Mouse (Mus musculus) left cerebral cortex, postnatal 25 days (tissue): Measurements from ENCODE around the gene Zbtb22. TPM values are rescaled to one million over a fixed set of nuclear protein-coding genes. Genes with fewer than 3 reads are reported as not detected.
"Not testable (repeated sequence)": the region's sequence is repeated elsewhere in the genome, so short reads cannot be mapped to it uniquely, and the experiment has no call there.

Experiments
- DNase-seq, 2 experiments: peaks; one replicate each; pipeline ENCODE4 v3.0.0; 2022; ENCODE audit warnings: low spot score in 2 of 2, mixed read lengths in 1 of 2
- intact Hi-C: fragments of 180-260 bp; cut with DNase I; formaldehyde crosslinking; loops from one replicate; pipeline ENCODE4 v1.15.1; 2025
- total RNA-seq, 2 experiments: library from RNA; stranded (reverse); gene quantifications; 2 replicates each; pipeline ENCODE4 v1.2.3; 2021

Gene Zbtb22
- 10 to 100 TPM; 28.1 to 32.1 TPM for total RNA-seq

DNA sequence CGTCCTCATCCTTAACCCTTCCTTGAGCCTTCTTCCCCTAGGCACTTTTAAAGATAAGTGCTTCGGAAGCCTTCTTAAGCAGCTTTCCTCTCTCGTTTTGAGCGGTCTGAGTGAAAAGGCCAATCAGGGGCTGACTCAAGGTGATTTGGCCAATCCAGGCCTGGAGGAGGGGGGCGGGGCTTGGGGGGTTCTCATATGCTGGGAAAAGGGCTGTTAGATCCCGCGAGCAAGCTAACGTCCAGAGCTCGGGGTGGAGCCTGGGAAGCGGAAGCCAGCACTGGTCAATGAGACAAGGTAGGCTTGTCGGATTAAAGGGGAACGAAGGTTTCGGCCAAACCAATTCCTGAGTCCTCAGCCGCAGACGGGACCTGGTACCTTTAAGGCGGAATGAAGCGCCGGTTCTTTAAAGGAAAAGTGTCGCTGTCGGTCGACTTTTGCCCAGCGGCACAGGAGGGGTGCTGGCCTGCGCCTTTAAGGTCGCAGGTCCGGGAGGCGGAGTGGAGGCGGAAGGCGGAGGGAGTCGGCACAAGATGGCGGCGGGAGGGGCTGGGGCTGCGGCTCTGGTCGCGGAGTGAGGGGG lies at the start of gene Zbtb22, which contains the start of gene Tapbp:
Gene Zbtb22 (plus strand): TSS at position 234 of the 580 bp plus-strand sequence.
Gene Tapbp (plus strand): TSS at position 229 of the 580 bp plus-strand sequence.
- peak; percentile 97 to 99 for DNase-seq
- intact Hi-C loops: no loop called here

DNA sequence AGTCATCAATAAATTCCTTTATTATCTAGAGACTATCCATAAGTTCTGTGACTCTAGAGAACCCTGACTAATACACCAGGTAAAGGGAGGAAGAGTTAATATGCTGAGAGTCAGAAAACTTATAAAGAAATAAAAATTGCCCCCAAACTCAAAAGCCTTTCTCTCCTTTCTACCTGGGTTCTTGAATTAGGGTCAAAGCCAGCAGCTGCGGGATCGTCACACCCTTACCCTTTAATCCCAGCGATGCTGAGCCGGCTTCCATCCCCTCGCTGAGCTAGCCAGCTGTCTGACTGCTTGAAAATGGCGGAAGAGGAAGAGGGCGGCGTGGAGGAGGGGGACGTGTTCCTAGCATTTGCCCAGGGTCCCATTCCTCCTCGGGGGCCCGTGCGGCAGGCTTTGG lies 42.2 kb upstream of the Zbtb22 start, which contains the start of gene Gm7029:
Gene Gm7029 (plus strand): TSS at position 301 of the 400 bp plus-strand sequence.
- intact Hi-C loops, DNase-seq: not testable (repeated sequence)

DNA sequence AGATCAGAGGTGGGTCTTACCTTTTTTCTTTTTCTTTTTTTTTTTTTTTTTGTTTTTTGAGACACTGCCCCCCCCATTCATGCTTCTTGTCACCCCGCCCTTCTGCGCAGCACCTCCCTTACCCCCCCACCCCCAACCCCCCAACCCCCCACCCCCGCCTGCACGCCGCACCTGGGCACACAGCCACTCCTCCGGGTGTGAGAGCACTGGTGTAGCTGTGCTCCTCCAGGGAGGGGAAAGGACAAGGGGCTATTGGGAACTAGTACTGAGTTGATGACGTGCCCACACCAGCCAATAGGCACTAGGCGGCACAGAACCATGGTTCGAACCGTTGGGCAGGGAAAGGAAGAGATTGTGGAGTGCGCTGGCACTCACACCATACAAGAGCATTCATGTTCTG lies 41.3 kb upstream of the Zbtb22 start:
- no peak for DNase-seq
- intact Hi-C loops: no loop called here

DNA sequence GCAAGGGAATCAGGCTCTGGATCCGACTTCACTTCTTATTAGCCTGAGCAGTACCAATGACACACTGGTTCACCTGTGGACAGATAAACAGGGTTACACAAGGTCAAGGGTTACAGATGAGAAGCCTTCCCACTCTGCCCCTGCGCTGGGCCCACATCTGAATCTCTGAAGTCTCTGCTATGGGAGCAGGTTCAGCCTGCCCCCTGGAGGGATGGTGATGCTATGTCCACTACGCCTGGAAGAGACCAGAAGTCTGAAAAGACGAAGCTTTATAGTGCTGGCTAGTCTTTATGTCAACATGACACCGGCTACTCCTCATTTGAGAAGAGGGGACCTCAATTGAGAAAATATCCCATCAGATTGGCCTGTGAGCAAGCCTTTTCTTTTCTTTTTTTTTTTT lies 39.9 kb upstream of the Zbtb22 start:
- intact Hi-C loops, DNase-seq: not testable (repeated sequence)

DNA sequence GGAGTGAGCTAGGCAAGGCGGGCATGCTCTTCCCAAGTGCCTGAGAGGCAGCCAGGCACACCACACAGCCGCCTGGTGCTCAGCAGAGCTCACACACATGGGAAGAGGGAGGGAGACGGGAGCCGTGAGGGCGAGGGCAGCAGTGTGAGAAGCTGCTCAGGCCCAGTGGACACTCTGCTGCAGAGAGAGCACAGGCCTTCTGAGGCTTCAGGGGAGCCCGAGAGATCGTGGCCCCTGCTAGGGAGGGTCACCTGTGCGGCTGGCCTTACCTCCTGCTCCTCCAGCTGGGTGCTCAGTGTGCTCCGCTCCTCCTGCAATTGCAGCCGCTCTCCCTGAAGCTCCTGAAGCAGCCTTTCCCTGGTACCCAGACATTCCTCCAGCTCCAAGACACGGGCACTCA lies 31.4 kb upstream of the Zbtb22 start:
- intact Hi-C loops, DNase-seq: not testable (repeated sequence)

DNA sequence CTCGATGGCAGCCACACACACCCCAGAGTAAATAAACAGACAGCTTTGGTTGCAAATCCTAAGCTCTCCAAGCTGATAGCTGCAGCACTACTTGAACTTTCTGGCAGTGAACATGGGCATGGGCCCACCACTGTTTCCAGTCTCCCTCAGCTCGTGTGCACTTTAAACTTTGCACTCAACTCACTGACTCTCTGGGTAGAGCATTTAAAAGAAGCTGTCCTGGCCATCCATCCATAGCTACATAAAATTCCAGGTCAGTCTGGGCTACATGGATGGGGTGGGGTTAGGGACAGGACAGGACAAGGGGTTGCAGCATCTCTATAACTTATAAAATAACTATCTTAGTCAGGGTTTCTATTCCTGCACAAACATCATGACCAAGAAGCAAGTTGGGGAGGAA lies 27.9 kb upstream of the Zbtb22 start:
- intact Hi-C loops, DNase-seq: not testable (repeated sequence)

DNA sequence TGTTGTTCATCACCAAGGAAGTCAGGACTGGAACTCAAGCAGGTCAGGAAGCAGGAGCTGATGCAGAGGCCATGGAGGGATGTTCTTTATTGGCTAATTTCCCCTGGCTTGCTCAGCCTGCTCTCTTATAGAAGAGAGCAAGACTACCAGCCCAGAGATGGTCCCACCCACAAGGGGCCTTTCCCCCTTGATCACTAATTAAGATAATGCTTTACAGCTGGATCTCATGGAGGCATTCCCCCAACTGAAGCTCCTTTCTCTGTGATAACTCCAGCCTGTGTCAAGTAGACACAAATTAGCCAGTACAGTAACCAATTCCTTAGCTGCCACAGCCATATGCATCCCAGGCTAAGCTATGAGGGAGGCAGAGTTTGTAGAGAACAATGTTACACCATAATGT lies 27.5 kb upstream of the Zbtb22 start:
- DNase-seq, intact Hi-C loops: not testable (repeated sequence)

DNA sequence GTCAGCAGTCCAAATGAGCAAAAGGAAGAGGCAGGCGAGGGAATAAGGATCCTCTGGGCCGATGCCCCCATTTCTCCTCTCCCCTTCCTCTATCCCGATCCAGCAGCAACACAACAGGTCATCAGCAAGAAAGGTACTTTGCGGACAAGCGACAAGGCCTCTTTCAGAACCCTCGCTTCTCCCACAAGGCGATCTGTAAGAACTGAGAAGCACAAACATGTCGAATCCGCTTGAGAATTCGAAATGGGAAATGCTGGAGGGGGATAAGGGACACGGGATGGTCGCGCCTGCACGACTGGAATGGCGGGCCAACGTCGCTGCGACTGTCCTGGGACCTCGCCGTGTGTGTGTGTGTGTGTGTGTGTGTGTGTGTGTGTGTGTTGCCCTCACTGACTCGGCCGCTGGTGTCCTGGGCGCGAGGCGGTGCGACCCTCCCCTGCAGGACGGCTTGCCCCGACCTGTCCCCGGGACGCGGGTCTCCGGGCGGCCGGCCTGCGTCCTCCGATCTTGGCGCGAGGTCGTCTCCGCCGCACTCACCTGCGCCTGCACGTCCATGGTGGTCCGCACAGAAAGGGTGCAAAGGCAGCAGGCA lies 25.7 kb upstream of the Zbtb22 start:
- DNase-seq, intact Hi-C loops: not testable (repeated sequence)

DNA sequence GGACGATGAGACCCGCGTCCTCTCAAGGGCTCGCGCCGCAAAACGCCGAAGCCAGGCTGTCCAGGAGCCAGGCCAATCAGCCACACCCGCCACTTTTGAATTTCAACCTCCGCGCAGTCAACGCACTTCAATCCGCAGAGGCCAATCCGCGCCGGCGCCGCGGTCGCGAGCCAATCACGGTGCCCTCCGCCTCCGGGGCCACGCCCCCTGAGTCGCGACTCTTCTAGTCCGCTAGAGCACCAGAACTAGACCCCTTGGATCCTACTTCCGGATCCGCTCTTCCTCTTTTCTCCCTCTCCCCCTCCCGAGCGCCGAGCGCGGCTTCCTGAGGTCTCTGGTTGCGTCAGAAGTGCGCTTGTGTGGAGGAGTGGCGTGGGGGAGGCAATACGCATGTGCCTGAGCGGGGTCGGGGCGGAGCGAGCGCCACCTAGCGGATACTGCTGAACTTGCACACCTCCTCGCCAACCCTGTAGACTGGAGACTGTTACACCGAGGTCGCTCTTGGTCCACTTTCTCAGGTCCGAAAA lies 25.1 kb upstream of the Zbtb22 start, which contains the start of gene Kifc1:
Gene Kifc1 (minus strand): TSS at position 129 of the 527 bp plus-strand sequence.
- intact Hi-C loops: no loop called here
- DNase-seq: peak; percentile 99 to 100

DNA sequence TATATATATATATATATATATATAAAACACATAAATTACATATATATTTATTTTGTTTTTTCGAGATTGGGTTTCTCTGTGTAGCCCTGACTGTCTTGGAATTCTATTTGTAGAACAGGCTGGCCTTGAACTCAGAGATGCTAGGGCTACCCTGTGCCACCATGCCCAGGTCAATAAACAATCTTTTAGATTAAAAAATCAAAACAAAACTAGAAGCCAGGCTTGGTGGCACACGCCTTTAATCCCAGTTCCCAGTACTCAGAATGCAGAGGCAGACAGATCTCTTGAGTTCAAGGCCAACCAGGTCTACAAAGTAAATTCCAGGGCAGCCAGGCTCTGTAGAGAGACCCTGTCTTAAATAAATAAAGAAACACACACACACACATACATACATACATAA lies 24.3 kb upstream of the Zbtb22 start:
- no peak for DNase-seq
- intact Hi-C loops: no loop called here

DNA sequence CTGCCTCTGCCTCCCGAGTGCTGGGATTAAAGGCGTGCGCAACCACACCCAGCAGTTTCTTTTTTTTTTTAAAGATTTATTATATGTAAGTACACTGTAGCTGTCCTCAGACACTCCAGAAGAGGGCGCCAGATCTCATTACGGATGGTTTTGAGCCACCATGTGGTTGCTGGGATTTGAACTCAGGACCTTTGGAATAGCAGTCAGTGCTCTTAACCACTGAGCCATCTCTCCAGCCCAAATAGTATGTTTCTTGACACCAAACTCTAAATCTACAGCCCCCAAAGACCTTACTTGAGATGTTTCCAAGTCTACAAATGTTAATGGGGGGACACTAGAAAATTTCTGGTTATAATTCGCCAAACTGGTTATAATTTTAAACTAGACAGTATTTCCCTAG lies 23.8 kb upstream of the Zbtb22 start:
- intact Hi-C loops: not testable (repeated sequence)

DNA sequence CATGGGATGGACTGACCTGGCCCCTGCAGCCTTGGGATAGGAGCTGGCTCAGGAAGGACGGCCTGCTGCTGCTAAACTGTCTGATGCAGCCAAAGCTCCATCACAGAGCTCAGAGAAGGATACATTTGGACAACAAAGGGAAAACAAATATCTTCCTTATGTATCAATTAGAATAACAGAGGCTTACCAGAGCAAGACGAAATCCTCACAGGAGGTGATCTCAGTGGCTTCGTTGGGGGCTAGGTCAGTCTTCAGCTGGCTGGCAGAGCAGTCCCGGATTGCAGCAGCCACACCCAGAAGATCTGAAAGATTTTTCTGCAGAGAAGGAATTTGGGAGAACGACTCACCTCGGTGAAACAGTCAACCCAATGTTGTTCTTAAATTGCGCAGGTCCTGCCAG lies 23.3 kb upstream of the Zbtb22 start:
- intact Hi-C loops: no loop called here

More for the DNA sequence above, 23.8 kb upstream of the Zbtb22 start:
- DNase-seq: not testable (repeated sequence)

DNA sequence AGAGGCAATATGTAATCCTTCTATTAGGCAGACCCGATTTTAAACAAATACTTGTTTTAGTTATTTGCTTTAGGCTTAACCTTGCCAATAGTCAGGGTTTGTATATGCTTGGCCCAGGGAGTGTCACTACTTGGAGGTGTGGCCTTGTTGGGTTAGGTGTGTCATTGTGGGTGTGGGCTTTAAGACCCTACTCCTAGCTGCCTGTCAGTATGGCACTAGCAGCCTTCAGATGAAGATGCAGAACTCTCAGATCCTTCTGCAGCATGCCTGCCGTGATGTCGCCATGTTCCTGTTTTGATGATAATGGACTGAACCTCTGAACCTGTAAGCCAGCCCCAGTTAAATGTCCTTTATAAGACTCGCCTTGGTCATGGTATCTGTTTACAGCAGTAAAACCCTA lies 22.7 kb upstream of the Zbtb22 start:
- DNase-seq, intact Hi-C loops: not testable (repeated sequence)

More for the DNA sequence above, 23.3 kb upstream of the Zbtb22 start:
- no peak for DNase-seq

DNA sequence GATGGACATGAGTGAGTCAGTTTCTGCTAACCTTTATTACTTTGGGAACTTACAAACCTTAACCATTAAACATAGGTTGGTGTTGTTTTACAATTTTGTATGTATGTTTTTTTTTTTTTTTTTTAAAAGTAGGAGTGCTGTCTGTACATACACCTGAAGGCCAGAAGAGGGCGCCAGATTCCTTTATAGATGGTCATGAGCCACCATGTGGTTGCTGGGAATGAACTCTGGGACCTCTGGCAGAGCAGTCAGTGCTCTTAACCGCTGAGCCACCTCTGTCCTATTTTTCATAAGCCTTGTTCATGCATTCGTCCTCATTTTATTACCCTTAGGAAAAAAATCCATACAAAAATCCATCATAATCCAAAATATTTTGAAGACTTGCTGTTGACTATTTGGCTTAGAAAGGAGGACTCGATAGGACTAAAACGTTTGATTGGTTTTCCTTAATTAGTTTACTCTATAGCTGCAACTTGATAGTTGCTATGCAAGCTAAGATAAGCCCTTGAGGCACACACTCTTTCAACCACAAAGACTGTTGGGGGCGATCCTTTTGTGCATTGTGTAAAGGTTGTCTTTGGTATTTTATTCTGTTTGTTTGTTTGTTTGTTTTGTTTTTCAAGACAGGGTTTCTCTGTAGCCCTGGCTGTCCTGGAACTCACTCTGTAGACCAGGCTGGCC lies 18.4 kb upstream of the Zbtb22 start:
- intact Hi-C loops: no loop called here
- DNase-seq: no peak

DNA sequence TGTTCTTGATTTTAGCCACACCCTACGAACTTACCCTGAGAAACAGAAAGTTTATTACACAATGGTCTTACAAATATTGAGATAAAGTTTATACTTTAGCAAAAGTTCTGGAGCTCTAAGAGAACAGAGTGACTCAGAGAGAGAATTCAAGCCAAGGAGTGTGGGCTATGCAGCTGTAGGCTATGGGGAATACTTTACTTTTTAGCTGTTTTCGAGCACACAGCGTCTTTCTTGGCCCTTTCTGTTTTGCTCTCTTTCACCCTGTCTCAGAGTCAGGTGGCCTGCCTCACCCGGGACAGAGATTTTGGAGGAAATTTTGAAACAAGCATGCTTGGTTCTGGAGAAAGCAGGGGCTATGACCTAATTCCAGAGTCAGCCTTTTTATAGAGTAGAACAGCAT lies 17.5 kb upstream of the Zbtb22 start:
- DNase-seq, intact Hi-C loops: not testable (repeated sequence)

DNA sequence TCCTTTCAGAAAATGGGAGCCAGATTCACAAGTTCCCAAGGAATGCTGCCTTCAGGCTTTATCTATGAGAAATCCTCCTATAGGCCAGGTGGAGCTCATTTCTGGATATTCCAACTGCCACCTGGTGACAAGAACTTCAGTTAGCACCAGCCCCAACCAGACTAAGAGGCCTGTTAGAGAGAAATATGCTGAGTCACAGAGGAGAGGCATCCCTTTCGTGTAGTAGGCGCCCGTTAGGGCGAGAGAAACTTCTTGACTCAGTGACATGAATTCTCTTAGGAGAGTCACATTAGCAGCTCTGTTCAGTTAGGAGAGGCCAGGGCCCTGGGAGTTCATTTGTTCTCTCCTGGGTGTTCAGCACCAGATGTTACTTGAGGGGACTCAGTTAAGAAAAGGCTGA lies 16.1 kb upstream of the Zbtb22 start:
- no peak for DNase-seq
- intact Hi-C loops: no loop called here

DNA sequence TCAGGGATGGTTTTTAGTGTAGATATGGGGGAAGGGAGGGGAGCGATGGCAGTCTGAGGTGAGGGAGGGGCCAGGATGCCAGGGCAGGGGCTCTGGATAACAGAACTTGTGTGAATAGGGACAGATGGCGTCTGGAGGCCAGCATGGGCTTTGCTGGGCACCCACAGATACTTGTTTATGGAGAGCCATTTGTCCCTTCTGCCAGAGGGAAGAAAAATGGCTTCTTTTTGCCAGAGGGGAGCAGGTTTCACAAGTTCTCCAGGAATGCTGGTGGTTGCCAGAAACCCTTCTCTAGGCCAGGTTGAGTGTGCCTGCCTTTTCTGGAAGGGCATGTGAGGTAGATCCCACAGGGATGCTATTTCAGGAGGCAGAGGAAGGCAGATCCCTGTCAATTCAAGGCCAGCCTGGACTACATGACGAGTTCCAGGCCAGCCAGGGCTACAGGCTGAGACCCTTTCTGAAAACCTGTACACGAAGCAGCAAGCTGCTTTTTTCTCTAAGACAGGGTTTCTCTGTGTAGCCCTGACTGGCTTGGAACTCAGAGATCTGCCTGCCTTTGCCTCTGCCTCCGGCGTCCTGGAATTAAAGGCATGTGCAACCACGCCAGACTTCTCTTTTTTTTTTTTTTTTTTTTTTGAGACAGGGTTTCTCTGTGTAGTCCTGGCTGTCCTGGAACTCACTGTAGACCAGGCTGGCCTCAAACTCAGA lies 15.3 kb upstream of the Zbtb22 start:
- no peak for DNase-seq
- intact Hi-C loops: no loop called here

DNA sequence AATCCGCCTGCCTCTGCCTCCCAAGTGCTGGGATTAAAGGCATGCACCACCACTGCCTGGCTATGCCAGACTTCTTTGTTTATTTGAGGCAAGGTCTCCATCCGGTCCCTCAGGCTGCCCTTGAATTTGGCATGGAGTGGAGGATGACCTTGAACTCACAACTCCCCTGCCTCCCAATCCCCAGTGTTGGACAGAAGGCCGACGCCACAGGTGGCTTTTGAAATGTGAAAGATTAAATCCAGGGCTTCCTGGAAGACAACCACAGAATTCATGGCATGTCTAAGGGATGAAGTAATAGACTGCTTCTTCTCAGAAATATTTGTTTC lies 14.8 kb upstream of the Zbtb22 start:
- no peak for DNase-seq
- intact Hi-C loops: no loop called here

DNA sequence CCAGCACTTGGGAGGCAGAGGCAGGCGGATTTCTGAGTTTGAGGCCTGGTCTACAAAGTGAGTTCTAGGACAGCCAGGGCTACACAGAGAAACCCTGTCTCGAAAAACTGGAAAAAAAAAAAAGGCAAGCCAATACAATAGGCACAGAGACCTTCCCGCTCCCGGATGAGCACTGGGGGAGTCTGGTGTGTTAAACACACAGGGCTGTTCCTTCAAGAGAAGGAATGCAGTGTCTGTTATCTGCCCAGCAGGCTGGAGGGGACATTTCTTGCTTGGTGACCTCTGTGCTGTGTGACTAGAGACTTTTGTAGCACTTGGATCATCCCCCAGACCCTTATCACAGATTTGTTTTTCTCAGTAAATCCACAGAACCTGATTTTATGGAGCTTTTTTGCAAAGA lies 14.1 kb upstream of the Zbtb22 start:
- intact Hi-C loops: no loop called here

DNA sequence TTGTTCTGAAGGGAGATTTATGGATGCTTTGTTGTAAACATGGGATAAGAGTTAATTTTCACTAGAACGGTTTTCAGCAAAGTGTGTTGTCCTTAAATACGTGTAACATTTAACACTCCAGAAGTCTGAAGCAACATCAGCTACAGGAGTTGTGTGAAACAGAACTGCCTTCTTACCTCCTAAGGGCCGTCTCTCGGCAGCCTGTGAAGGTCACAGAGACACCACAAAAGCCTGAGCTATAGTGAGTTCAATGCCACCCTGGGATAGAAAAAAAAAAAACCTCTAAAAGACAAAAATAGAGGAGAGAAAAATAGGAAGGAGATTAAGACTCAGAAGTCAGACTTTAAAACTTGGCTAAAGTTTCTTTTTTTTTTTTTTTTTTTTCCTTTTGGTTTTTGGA lies 13.6 kb upstream of the Zbtb22 start:
- DNase-seq: no peak
- intact Hi-C loops: no loop called here

More for the DNA sequence above, 14.1 kb upstream of the Zbtb22 start:
- no peak for DNase-seq
